Mouse (Mus musculus) embryonic facial prominence, embryonic 14.5 days (tissue): ENCODE measurements around the gene Gng7. TPM values are rescaled to one million over a fixed set of nuclear protein-coding genes. Genes with fewer than 3 reads are reported as not detected.
A peak's percentile ranks its signal among the peaks of the same experiment; 100 is the strongest.

Experiments
- ATAC-seq: fragments of 200-750 bp; cut with Nextera tagmentation; 2 replicates; pipeline ENCODE4 v1.8.0; 2017; ENCODE audit warnings: low read depth, moderate number of reproducible peaks, moderate TSS enrichment
- DNase-seq: peaks from one replicate; pipeline ENCODE4 v3.0.0-alpha.2; 2015; ENCODE audit warnings: low spot score
- H3K27ac ChIP-seq: fragments of 300-500 bp; sonication (generic); replicated peaks from 2 replicates; pipeline ENCODE4 v1.5.1; 2014; ENCODE audit warnings: low read depth, mild to moderate bottlenecking, low read length, moderate library complexity
- H3K27me3 ChIP-seq: fragments of 300-500 bp; sonication (generic); replicated peaks from 2 replicates; pipeline ENCODE4 v1.6.1; 2014; ENCODE audit warnings: low read length; ENCODE audit not compliant: control insufficient read depth, insufficient read depth
- H3K36me3 ChIP-seq: fragments of 300-500 bp; sonication (generic); 2 replicates; pipeline ENCODE4 v1.6.1; 2014; ENCODE audit warnings: low read length, mixed read lengths; ENCODE audit not compliant: control insufficient read depth, insufficient read depth
- H3K4me1 ChIP-seq: fragments of 300-500 bp; sonication (generic); 2 replicates; pipeline ENCODE4 v1.6.1; 2014; ENCODE audit warnings: antibody characterized with exemption, low read length; ENCODE audit not compliant: control insufficient read depth, insufficient read depth
- H3K4me2 ChIP-seq: fragments of 300-500 bp; sonication (generic); 2 replicates; pipeline ENCODE4 v1.6.1; 2014; ENCODE audit warnings: low read depth, mild to moderate bottlenecking, low read length, moderate library complexity, mixed read lengths
- H3K4me3 ChIP-seq: fragments of 300-500 bp; sonication (generic); 2 replicates; pipeline ENCODE4 v1.5.1; 2014; ENCODE audit warnings: low read depth, mild to moderate bottlenecking, low read length
- H3K9ac ChIP-seq: fragments of 300-500 bp; sonication (generic); 2 replicates; pipeline ENCODE4 v1.6.1; 2014; ENCODE audit warnings: low read depth, mild to moderate bottlenecking, low read length, moderate library complexity, mixed read lengths
- H3K9me3 ChIP-seq: fragments of 300-500 bp; sonication (generic); 2 replicates; pipeline ENCODE4 v1.6.1; 2016; ENCODE audit warnings: low read length; ENCODE audit not compliant: control insufficient read depth
- WGBS: fragments of 180-500 bp; shearing (Covaris S2); extraction: QIAGEN DNeasy Blood & Tissue Kit; methylation state at CpG from one replicate; pipeline ENCODE4 v1.1.7; 2014; 5-methylcytosine and 5-hydroxymethylcytosine counted together
- polyA plus RNA-seq: library from polyadenylated mRNA; unstranded; fragments of >200 nt; fragmentation: Nextera tagmentation; extraction: Ambion mirVana; gene quantifications from 2 replicates; pipeline ENCODE4 v1.2.1, GENCODE M21; 2014

Gene Gng7
- polyA plus RNA-seq, 1 experiment from 2014 or later = 5.9 TPM

DNA sequence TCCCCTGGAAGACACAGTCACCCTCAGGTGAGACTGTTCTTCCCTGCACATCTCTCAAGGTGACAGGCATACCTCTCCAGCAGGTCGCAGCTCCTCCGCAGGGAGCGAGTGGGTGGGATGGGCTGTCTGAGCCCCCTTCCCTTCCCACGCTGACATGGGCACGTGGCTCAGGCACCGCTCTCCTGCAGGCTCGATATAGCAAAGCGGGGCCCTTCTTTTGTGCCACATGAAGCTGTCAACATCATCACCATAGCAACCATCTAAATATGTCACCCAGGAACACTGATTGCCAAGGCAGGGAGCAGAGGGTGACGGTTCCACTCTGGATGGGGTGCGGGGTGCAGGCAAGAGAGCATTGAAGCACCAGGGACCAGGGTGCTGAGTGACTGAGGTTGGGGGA lies 13.6 kb downstream of the Gng7 start:
- H3K36me3 ChIP-seq = no peaks in the 10 kb centered on the region
- no peak overlapping the region for H3K4me3 ChIP-seq
- H3K27me3 ChIP-seq = peaks cover 13% of the 10 kb centered on the region
- ATAC-seq = no peak
- H3K9me3 ChIP-seq = no peaks in the 10 kb centered on the region
- H3K4me1 ChIP-seq = peaks cover 6% of the 10 kb centered on the region
- H3K9ac ChIP-seq = no peak overlapping the region
- H3K27ac ChIP-seq = no peak overlapping the region
- no peak overlapping the region for H3K4me2 ChIP-seq
- 61% methylated on average over 10 of the region's 10 CpGs for WGBS
- DNase-seq = no peak

DNA sequence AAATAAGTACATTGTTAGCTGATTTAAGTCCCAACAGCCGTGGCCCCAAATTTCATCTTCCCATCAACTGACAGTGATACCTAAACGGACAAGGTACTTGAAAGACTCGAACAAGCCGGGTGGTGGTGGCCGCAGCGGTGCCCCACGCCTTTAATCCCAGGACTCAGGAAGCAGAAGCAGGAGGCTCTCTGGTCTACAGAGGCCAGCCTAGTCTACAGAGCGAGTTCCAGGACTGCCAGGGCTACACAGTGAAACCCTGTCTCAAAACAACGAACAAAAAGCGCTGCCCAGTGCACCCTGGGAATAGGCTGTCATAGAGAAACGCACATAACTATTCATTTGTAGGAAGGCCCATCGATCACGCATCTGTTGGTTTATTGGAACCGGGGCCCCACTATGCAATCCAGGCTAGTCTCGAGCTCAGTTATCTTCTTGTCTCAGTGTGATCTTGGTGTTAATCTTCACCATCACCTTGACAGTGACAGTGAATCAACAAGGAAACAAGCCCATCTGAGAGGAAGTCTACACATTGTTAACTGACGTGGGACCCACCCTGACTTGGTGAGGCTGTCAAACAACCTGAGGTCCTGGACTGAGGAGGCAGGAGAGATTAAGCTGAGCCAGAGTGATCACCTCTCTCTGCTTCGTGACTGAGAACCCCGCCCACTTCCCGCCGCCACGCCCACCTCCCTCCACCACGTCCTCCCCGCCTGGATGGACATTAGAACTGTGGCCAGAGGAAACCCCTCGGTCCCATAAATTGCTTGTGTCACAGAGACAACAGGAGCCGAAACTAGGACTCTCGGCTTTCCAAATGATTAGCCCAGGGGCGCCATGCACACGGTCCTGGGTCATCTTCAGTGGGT lies 14.3 kb downstream of the Gng7 start:
- no peaks in the 10 kb centered on the region for H3K36me3 ChIP-seq
- no peak overlapping the region for H3K4me3 ChIP-seq
- no peak overlapping the region for H3K27ac ChIP-seq
- WGBS = 45% methylated on average over 28 of the region's 28 CpGs
- H3K9ac ChIP-seq = no peak overlapping the region
- no peak for ATAC-seq
- H3K4me2 ChIP-seq = no peak overlapping the region
- no peaks in the 10 kb centered on the region for H3K9me3 ChIP-seq
- peaks cover 13% of the 10 kb centered on the region for H3K27me3 ChIP-seq
- DNase-seq = no peak
- peaks cover 6% of the 10 kb centered on the region for H3K4me1 ChIP-seq

DNA sequence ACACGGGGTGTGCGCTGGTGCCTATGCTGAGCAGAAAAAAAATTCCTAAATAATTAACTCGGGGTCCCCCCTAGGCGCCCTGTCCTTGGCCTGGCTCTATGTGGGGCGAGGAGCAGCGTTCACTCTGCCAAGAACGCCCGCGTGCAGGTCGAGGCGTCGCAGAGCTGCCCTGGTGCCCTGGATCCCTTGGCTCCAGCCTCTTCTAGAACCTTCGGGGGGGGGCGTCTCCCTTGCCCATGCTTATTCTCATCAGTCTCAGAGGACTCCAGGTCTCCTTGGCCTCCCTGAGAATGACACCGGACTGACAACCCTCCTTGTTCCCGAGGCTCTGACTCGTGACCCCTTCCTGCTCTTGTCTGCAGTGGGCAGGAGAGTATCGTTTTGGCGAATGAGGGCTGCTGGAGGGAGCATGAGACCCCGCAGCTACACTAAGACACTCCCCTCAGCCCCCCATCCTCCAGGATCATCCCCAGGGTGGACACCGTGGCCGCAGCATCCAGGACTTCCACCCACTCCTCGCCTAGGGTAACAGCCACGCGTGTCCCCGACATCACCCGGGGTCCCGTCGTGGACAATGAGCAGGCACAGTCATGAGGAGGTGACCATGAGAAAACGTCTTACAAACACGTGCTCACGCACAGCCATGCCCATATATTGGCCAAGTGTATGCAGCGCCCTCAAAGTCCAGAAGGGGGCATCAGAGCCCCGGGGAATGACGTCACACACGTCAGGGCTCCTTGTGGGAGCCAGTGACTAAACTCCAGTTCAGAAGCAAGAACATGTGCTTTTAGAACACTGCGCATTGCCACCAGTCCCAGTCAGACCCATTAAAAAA lies 15.2 kb downstream of the Gng7 start:
- DNase-seq (peak; percentile 72), ATAC-seq (peak; percentile 73)
- H3K9me3 ChIP-seq = no peaks in the 10 kb centered on the region
- H3K4me1 ChIP-seq = peaks cover 6% of the 10 kb centered on the region
- H3K9ac ChIP-seq = no peak overlapping the region
- peak overlapping the region; percentile 41 for H3K4me2 ChIP-seq
- H3K27me3 ChIP-seq = peaks cover 13% of the 10 kb centered on the region
- WGBS = 32% methylated on average over 28 of the region's 37 CpGs
- no peak overlapping the region for H3K27ac ChIP-seq
- 0 out of 2 replicates have a peak overlapping the region, but pooled peaks have one; percentile 10 for H3K4me3 ChIP-seq
- H3K36me3 ChIP-seq = no peaks in the 10 kb centered on the region

DNA sequence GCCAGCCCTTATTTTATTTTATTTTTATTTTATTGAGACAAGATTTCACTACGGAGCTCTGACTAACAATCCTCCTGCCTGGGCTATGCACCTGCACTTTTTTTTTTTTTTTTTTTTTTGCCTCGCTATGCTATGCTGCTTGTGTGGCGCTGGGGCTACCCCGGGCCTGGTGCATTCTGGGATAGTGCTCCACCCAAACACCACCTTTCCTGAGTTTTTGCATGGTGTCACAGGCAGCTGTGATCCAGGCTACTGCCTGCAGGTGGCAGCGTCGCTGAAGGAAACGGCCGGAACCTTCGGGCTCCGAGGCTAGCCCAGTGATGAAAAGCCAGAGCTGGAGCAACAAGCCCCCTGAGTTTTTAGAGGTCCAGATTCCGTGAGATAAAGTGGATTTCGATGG lies 16.0 kb downstream of the Gng7 start:
- H3K4me2 ChIP-seq = no peak overlapping the region
- no peaks in the 10 kb centered on the region for H3K9me3 ChIP-seq
- H3K4me3 ChIP-seq = no peak overlapping the region
- H3K36me3 ChIP-seq = no peaks in the 10 kb centered on the region
- ATAC-seq (peak; percentile 46; the same call in 1 of the 2 replicates), DNase-seq (peak; percentile 63)
- H3K27me3 ChIP-seq = peaks cover 13% of the 10 kb centered on the region
- no peak overlapping the region for H3K27ac ChIP-seq
- peaks cover 6% of the 10 kb centered on the region for H3K4me1 ChIP-seq
- 13% methylated on average over 12 of the region's 12 CpGs for WGBS
- H3K9ac ChIP-seq = no peak overlapping the region

DNA sequence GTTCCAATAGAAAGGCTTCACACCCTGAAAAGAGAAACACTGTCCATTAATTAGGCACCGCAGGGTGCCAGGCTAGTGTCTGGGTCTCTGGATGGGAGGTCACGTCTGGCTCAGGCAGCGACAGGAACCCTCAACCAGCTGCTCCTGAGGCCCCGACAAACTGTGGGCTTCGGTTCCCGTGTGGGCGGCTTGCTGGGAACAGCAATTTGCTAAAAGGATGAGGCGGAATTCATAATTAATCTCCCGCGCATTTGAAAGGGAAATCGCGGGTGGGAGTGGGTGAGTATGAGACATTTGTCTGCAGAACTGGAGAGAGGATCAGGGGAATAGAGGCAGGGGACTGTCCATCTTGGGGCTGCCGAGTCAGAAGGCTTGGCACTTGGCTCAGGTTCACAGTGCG lies 16.7 kb downstream of the Gng7 start:
- Histone ChIP-seq H3K27me3 (peaks cover 13% of the 10 kb centered on the region), H3K9ac (no peak overlapping the region; the same call in 1 of the 2 replicates)
- no peak for ATAC-seq

DNA sequence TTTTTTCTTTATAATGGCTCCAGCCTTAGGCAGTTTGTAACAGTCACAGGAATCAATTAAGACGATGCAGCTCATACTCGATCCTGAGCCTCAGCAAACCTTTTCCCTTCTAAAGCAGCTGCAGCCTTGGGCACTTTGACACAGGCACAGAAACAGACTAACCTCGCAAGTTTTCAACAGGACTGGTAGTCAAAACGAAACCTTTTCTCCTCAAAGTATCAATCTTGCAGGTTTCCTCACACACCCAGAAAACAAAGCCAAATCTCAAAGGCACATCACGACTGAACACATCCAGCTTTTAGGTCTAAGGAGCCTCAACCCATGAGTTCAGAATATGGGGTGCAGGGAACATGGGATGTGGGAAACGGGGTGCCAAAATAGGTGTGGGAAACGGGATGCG lies 17.4 kb downstream of the Gng7 start:
- H3K27me3 ChIP-seq = peaks cover 13% of the 10 kb centered on the region
- H3K4me3 ChIP-seq = no peak overlapping the region
- H3K36me3 ChIP-seq = no peaks in the 10 kb centered on the region
- no peak overlapping the region for H3K4me2 ChIP-seq
- no peak overlapping the region for H3K27ac ChIP-seq
- DNase-seq = no peak
- ATAC-seq = no peak
- H3K9ac ChIP-seq = no peak overlapping the region
- WGBS = 74% methylated on average over 8 of the region's 8 CpGs
- peaks cover 6% of the 10 kb centered on the region for H3K4me1 ChIP-seq
- H3K9me3 ChIP-seq = no peaks in the 10 kb centered on the region

More for the DNA sequence above, 16.7 kb downstream of the Gng7 start:
- Histone ChIP-seq H3K27ac (no peak overlapping the region), H3K4me3 (no peak overlapping the region), H3K9me3 (no peaks in the 10 kb centered on the region), H3K4me1 (peaks cover 6% of the 10 kb centered on the region), H3K4me2 (no peak overlapping the region), H3K36me3 (no peaks in the 10 kb centered on the region)
- WGBS = 43% methylated on average over 14 of the region's 14 CpGs
- DNase-seq = no peak

DNA sequence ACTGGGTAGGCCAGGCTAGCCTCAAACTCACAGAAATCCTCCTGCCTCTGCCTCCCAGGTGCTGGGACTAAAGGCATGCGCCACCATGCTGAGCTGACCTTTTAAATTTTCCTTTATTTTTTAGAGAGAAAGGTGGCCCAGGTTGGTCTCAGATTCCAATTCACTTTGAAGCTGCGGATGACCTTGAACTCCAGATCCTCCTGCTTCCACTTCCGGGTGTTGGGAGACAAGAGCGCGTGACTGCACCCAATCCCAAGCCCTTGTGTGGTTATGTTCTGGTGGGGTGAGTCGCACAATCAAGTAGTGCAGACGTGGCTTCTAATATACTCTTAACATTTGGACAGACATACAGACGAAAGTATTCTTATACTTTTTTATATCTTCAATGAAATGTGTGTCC lies 18.2 kb downstream of the Gng7 start:
- H3K9ac ChIP-seq = no peak overlapping the region
- no peak overlapping the region for H3K4me3 ChIP-seq
- no peak overlapping the region for H3K27ac ChIP-seq
- peaks cover 6% of the 10 kb centered on the region for H3K4me1 ChIP-seq
- WGBS = 94% methylated on average over 8 of the region's 8 CpGs
- DNase-seq = no peak
- peaks cover 13% of the 10 kb centered on the region for H3K27me3 ChIP-seq
- ATAC-seq = no peak
- H3K36me3 ChIP-seq = no peaks in the 10 kb centered on the region
- no peaks in the 10 kb centered on the region for H3K9me3 ChIP-seq
- no peak overlapping the region for H3K4me2 ChIP-seq

DNA sequence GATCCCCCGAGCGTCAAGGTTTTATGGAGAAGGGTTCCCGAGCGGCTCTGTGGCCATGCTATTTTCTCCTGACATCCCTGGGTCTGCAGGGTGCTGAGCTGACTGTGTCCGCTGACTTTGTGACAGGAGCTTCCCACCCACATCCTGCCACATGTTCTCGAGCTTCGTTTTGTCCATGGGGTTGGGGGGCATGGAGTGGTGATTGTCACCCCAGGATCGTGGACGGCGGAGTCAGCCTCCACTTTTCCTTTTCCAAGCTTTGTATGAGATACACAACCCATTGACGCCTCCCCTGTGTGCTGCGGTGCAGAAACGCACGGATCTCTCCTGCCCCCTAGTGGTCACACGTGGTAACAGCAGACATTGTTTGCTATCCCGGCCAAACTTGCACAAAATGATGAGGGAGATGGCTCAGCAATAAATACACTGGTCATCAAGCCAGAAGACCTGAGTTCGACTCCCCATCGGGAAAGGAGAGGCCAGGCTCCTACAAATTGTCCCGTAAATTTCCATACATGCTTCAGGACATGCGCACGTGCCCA lies 19.6 kb downstream of the Gng7 start:
- Histone ChIP-seq H3K27me3 (peaks cover 13% of the 10 kb centered on the region), H3K9me3 (no peaks in the 10 kb centered on the region), H3K27ac (no peak overlapping the region), H3K4me3 (no peak overlapping the region), H3K4me1 (peaks cover 6% of the 10 kb centered on the region), H3K4me2 (peak overlapping the region; percentile 37), H3K9ac (peak overlapping the region; percentile 48; the same call in 1 of the 2 replicates), H3K36me3 (no peaks in the 10 kb centered on the region)
- DNase-seq (peak; percentile 74), ATAC-seq (0 out of 2 replicates have a peak, but pooled peaks have one; percentile 24)
- WGBS = 13% methylated on average over 21 of the region's 21 CpGs
